Mouse (Mus musculus) cerebellum, postnatal 4 days (tissue): Measurements from ENCODE around the gene Uchl1.

Experiments
- DNase-seq, 2 experiments: peaks; one replicate each; pipeline ENCODE4 v3.0.0; 2022; ENCODE audit warnings: low spot score in 2 of 2, mixed read lengths in 1 of 2

The Uchl1 gene

DNA sequence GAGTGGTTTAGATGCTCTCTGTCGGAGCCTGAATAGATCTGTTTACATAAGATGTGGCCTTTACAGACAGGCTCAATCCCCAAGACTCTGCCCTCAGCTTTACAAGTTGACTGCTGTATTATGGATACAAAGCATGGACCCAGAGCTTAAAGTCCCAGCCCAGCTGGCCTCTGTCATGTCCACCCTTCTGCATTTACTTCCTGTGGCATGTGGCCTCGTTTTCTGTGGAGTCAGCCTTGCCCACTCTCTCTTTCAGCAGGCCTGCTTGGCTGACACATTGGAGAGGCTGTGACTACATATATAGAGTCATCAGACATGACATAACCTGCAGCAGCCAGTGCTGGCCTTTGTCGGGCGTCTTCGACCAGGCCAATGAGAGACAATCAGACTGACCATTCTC lies 32.0 kb downstream of the Uchl1 start:
- DNase-seq, result no peak

DNA sequence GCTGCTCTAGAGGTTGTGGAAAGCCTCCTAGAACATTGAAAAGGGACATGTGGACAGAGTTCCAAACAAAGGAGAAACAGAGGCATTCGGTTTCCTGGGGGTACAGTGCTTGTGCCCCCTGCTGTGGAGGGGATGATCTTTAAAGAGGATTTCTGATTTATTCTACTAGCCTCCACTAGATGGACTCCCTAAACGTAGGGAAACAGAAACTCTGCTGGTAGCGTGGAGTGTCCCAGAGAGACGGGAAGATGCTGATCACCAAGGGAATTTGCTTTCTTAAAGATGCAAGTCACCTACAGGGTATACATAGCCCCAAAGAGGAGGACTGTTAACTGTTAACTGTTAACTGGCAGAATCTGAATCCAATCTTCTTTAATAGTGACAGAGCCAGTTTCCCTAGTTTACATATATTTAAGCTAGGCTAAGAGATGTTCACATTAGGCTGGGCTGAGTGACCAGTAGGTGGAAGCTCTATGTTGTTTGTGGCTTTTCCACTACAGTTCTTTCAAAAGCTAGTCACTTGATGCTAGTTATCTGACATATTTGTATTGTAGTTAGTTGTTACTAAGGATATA lies 34.6 kb downstream of the Uchl1 start:
- peak in 1 of 2 experiments; percentile 10 for DNase-seq

DNA sequence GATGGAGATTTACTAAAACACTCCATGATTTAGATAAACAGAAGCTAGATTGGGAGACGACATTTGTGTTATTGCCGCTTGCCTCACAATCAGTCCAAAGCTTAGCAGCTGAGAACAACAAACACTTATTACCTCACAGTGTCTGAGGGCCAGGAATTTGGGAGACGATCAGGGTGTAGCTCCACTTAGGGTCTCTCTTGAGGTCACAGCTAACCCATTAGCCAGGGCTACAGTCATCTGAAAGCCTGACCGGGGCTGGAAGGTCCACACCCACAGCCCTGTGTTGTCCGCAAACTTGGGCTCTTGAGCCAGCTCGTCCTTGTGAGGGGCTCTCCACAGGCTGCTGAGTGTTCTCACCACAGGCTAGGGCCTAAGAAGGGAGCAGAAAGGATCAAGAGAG lies 36.9 kb downstream of the Uchl1 start:
- no peak for DNase-seq

DNA sequence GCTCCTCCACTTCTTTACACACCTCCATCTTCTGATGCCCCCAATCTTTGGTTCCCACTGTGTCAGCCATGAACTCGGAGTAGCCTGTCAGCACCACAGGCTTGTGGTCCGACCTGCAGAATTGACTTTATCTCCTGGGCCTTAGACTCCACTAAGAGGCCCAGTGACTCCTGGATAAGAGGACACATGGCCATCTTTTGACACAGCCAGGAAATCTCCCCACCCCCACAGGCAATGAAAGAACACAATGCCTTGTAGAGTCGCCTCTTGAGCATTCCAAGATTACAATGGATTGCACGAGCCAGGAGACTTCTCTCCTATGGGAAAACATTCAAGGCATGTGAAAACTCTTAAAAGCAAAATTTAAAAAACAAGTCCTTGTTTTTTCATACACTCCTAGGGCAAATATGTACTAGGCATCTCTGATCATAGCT lies 39.6 kb downstream of the Uchl1 start:
- DNase-seq, result no peak

DNA sequence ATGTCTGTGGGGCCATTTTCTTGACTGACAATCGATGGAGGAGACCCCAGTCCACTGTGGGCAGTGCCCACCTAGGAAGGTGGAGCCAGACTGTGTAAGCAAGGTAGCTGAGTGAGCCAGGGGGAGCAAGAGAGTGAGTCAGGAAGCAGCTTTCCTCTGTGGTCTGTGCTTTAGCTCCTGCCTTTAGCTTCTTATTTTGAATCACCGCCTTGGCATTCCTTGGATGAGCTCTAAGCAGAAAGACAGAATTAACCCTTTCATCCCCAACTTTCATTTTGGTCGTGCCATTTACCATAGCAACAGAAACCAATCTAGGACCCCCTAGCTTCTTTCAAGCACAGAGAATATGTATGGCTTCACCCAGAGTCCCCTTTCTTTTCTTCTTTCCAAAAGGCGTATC lies 42.0 kb downstream of the Uchl1 start:
- no peak for DNase-seq

DNA sequence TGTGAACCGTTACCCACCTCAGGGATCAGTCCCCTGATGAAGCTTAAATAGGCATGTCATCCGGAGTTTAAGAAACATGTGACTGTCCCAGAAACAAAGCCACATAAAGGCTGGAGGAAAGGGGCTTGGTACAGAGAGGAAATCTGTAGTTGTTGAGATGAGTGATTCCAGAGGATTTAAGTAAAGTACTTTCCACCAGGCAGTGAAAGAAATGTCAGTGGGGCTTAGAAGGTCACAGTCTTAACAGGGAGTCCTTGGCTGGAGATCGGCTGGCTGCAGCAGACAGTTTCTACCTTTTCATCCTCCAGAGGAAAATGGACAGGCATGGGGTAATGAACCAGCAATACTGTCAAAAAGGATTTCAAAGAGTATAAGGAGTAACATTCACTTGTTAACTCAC lies 42.5 kb downstream of the Uchl1 start:
- no peak for DNase-seq

DNA sequence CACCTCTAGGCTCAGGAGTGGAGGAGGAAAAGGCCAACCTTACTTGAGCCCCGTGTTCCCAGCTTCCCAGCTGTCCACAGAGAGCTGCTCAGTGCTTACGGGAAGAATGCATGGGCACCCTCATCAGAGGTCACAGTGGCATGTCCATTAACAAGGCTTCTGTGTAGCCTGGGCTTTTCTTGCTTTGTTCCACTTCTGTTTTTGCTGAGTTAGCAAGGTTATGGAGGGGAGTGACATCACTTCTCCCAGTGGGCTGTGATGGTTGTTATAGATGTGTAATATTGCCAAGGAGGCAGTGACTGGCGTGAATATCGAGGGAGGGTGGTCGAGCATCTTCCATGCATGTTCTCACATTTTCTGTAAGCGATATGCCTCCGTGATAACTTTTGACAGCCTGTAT lies 43.0 kb downstream of the Uchl1 start:
- no peak for DNase-seq

DNA sequence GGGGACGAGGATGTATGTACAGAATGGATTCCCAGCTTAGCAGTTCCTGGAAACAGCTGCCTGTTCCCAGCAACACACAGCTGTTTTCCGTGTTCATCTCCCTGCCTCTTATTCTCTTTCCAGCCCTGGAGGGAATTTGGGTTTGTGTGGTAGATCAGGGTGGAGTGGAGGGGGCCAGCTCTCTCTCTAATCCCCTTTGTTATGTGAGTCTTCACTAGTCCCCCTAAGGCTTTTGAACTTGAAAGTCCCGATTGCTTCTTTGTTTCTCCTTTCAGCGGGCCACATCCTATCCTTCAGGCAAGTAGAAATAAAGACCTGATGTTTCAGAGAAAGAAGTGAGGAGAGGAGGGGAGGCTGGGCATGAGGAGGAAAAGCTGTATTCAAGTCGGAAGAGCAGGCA lies 45.0 kb downstream of the Uchl1 start:
- no peak for DNase-seq

DNA sequence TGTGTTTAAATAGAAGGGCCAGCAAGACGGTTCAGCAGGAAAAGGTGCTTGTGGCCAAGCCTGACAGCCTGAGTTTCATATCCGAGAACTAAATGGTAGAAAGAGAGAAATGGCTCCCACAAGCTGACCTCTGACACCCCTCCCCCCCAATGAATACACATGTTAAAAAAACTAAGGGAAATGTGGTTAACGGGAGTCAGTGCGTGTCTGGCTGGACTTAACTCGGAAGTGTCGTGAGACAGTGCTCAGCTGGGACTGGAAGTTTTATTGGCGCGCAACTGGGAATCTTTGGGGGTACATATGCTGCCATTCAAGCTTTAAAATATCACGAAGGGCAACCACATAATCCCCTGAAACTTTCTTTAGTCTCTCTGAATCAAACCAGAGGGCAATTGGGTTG lies 46.7 kb downstream of the Uchl1 start:
- DNase-seq, result no peak

DNA sequence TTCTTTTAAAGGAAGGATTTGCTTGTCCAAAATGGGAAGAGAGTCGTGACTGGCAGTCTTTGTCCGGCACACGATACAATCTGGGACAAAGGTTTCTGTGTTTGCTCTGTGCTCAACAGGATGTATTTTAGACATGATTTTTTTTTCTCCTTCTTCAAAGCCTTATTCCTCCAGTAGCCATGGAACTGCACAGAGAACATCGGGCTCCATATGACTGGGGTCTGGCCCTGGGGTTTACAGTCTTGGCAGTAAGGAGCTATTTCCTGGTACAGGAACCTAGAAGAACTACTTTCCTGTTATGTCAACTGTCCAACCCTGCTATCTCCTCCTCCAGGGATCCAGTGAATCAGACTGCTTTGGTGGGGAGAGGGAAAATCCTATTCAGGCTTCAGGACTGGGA lies 47.1 kb downstream of the Uchl1 start:
- no peak for DNase-seq

DNA sequence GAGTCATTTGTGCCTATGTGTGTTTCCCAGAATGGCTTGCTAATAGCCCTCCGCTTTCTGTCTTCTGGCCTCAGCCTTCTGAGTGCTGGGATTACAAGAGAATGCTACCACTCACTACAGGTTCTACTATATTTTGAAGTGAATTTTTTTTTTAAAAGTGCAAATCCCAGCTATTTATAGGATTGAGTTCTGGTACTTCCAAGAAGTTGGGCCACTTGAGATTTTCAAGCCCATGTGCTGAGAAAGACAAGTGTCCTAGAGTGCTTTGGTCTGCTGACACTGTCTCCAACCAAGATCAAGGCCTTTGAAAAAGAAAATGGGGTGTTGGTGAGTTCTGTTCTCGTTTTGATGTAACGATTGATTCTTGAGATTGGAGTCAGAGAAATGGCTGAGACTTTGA lies 47.7 kb downstream of the Uchl1 start:
- DNase-seq, result no peak

DNA sequence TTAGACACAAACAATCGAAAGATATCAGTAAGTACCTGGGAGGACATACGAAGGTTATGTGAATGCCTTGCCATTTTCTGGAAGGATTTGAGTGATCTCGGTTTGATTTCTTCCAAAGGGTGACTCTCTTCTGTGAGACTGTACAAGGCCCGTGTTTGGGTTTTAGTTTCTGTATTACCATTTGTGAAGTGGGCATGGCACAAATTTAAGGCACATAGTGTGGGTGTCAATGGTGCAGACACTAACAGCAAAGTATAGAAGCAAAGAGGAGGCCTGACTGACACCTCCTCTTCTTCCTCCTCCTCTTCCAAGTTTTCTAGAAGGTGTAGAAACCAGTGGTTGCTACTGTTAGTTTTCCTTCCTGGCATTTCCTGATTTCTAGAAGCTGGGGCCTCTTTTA lies 53.4 kb downstream of the Uchl1 start:
- DNase-seq, result no peak

DNA sequence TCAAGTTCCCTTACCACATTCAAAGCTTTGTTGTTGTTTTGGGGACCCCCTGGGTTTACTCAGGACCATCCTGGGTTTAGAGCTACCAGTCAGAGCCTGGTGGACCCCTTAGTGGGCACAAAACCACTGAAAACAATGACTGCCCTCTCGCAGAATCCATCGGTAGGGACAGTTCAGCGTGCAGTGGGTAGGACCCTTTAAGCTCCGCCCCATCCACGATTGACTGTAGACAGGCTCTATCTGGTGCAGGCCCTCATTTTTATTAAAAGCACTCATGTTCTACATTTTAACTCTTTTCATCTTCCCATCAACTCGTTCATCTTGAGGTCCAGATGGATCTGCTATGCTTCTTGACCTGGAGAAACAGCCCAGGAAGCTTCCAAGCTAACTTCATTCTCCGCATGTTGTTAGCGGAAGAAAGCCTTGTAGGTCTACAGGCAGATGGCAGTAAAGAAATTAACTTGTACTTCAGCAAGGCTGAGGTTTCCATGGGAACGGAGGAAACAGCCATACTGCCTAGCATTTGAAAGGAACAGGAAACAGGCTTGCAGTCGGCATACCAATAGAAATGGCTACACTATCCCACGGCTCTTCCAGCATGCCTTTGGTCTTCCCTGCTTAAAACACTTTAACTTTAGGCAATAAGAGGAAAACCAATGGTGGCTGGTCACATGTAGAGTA lies 54.9 kb downstream of the Uchl1 start:
- peak in 1 of 2 experiments; percentile 44 for DNase-seq

DNA sequence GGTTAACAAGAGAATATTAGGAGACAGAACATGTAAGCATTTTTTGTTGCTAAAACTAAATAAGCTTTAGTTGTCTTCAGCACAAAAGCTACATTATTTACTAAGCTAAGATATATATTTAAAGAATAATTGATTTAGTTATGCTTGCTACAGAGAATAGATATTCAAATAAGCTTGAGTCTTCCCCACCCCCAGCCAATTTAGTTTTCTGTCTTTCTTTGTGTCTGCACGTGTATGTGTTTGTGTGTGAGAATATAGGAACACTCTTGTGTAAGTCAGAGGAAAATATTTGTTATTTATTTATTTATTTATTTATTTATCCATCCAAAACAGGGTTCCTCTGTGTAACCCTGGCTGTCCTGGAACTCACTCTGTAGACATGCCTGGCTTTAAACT lies 55.4 kb downstream of the Uchl1 start:
- no peak for DNase-seq

DNA sequence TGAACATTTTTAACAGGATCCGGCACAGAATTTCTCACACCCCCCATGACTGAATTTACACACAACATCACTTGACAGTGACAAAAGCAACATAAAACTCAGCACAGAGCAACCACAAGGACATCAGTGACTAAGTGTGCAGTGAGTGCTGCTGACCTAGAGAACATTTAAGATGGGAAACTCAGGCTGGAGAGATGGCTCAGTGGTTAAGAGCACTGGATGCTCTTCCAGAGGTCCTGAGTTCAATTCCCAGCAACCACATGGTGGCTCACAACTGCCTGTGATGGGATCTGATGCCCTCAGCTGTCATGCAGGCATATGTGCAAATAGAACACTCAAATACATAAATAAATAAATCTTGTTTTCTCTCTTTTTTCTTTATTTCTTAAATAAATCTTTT lies 57.7 kb downstream of the Uchl1 start:
- no peak for DNase-seq
